Mouse (Mus musculus): ENCODE measurements around the gene Ep400.

- TF ChIP-seq CTCF (IDR thresholded peaks at IDR 0.05; ENCODE audit: borderline replicate concordance, insufficient read depth, low read length) (no peak), POLR2A (IDR thresholded peaks at IDR 0.05; ENCODE audit: low read depth, low read length) (no peak)
These were observed 132.0 kb downstream of the Ep400 start for GRCm38 (mm10) chr5:110638306-110639074.

Data from embryonic fibroblast, embryonic 13.5 days (primary cell).